Mouse (Mus musculus) MEL (cell line): Measurements from ENCODE around the gene Slc7a5. TPM values are rescaled to one million over a fixed set of nuclear protein-coding genes. Genes with fewer than 3 reads are reported as not detected.

Experiments used
- DNase-seq: peaks from one replicate; pipeline ENCODE4 v3.0.0; 2011; ENCODE audit warnings: low read depth, low spot score
- H3K27ac ChIP-seq: 2 replicates; pipeline ENCODE4 v1.5.1; 2012; ENCODE audit warnings: low read depth, mild to moderate bottlenecking, control low read depth, low read length, moderate library complexity; ENCODE audit not compliant: control insufficient read depth
- H3K27me3 ChIP-seq, 2 experiments: fragments of 150-350 bp in 1 of 2; sonication (generic) in 1 of 2; 2 replicates each; pipeline ENCODE4 v1.6.1; 2012; ENCODE audit warnings: low read length in 2 of 2, mild to moderate bottlenecking in 2 of 2, improper control_type of control experiment in 1 of 2, moderate library complexity in 1 of 2; ENCODE audit not compliant: insufficient read depth in 2 of 2, control insufficient read depth in 1 of 2
- H3K36me3 ChIP-seq, 2 experiments: 2 replicates each; pipeline ENCODE4 v1.6.1; 2012 to 2014; ENCODE audit warnings: low read length in 2 of 2, improper control_type of control experiment in 1 of 2, inconsistent platforms in 1 of 2, mild to moderate bottlenecking in 1 of 2; ENCODE audit not compliant: insufficient read depth in 2 of 2, control insufficient read depth in 1 of 2
- H3K4me1 ChIP-seq, 2 experiments: fragments of 150-350 bp in 1 of 2; sonication (generic) in 1 of 2; 2 replicates each; pipeline ENCODE4 v1.6.1; 2012; ENCODE audit warnings: low read length in 2 of 2, improper control_type of control experiment in 1 of 2, mild to moderate bottlenecking in 1 of 2; ENCODE audit not compliant: insufficient read depth in 2 of 2, control insufficient read depth in 1 of 2
- H3K4me3 ChIP-seq, 2 experiments: fragments of 150-350 bp in 1 of 2; sonication (generic) in 1 of 2; 2 replicates each; pipeline ENCODE4 v1.5.1; 2012; ENCODE audit warnings: low read depth in 2 of 2, low read length in 2 of 2, mild to moderate bottlenecking in 2 of 2, moderate library complexity in 2 of 2, control low read depth in 1 of 2, improper control_type of control experiment in 1 of 2; ENCODE audit not compliant: control insufficient read depth in 1 of 2, insufficient read depth in 1 of 2
- H3K79me2 ChIP-seq: 2 replicates; pipeline ENCODE4 v1.6.1; 2012; ENCODE audit warnings: mild to moderate bottlenecking, low read length, moderate library complexity; ENCODE audit not compliant: control insufficient read depth, poor library complexity, insufficient read depth
- H3K9ac ChIP-seq: 2 replicates; pipeline ENCODE4 v1.6.1; 2012; ENCODE audit warnings: low read depth, mild to moderate bottlenecking, control low read depth, low read length, moderate library complexity; ENCODE audit not compliant: control insufficient read depth, poor library complexity, severe bottlenecking
- H3K9me3 ChIP-seq: fragments of 150-350 bp; sonication (generic); replicated peaks from 2 replicates; pipeline ENCODE4 v1.6.1; 2012; ENCODE audit warnings: mild to moderate bottlenecking, low read length, improper control_type of control experiment, moderate library complexity; ENCODE audit not compliant: insufficient read depth
- BHLHE40 ChIP-seq: IDR thresholded peaks from 2 replicates; pipeline ENCODE4 v1.6.1; 2012; ENCODE audit warnings: low read depth, mild to moderate bottlenecking, inconsistent platforms, low read length, improper control_type of control experiment, borderline replicate concordance
- CHD1 ChIP-seq: IDR thresholded peaks from 2 replicates; pipeline ENCODE4 v1.6.1; 2012; ENCODE audit warnings: low read depth, mild to moderate bottlenecking, inconsistent platforms, low read length, improper control_type of control experiment
- E2F4 ChIP-seq: IDR thresholded peaks from 2 replicates; pipeline ENCODE4 v1.6.1; 2011; ENCODE audit warnings: low read depth, low read length, improper control_type of control experiment, borderline replicate concordance
- ETS1 ChIP-seq: IDR thresholded peaks from 2 replicates; pipeline ENCODE4 v1.6.1; 2012; ENCODE audit warnings: low read depth, mild to moderate bottlenecking, inconsistent platforms, low read length, improper control_type of control experiment, moderate library complexity
- GABPA ChIP-seq: IDR thresholded peaks from 2 replicates; pipeline ENCODE4 v1.6.1; 2012; ENCODE audit warnings: low read depth, mild to moderate bottlenecking, inconsistent platforms, low read length, improper control_type of control experiment, moderate library complexity
- HCFC1 ChIP-seq: IDR thresholded peaks from 2 replicates; pipeline ENCODE4 v1.6.1; 2012; ENCODE audit warnings: low read depth, mild to moderate bottlenecking, inconsistent platforms, low read length, improper control_type of control experiment, moderate library complexity
- KAT2A ChIP-seq: conservative IDR thresholded peaks from 2 replicates; pipeline ENCODE4 v1.6.1; 2012; ENCODE audit warnings: low read depth, low read length, improper control_type of control experiment, inconsistent platforms
- MAFK ChIP-seq: IDR thresholded peaks from 2 replicates; pipeline ENCODE4 v1.6.1; 2011; ENCODE audit warnings: low read depth, mild to moderate bottlenecking, low read length, improper control_type of control experiment, borderline replicate concordance
- MAX ChIP-seq: IDR thresholded peaks from 2 replicates; pipeline ENCODE4 v1.6.1; 2011; ENCODE audit warnings: low read length, improper control_type of control experiment
- MAZ ChIP-seq: IDR thresholded peaks from 2 replicates; pipeline ENCODE4 v1.6.1; 2012; ENCODE audit warnings: low read depth, mild to moderate bottlenecking, inconsistent platforms, low read length, improper control_type of control experiment
- MEF2A ChIP-seq: IDR thresholded peaks from 2 replicates; pipeline ENCODE4 v1.6.1; 2014; ENCODE audit warnings: low read depth, mild to moderate bottlenecking, inconsistent platforms, low read length, improper control_type of control experiment; ENCODE audit not compliant: poor library complexity, insufficient replicate concordance, severe bottlenecking; ENCODE audit errors: extremely low read depth
- MXI1 ChIP-seq: IDR thresholded peaks from 2 replicates; pipeline ENCODE4 v1.6.1; 2011; ENCODE audit warnings: mild to moderate bottlenecking, low read depth, low read length, improper control_type of control experiment
- MYC ChIP-seq: IDR thresholded peaks from 2 replicates; pipeline ENCODE4 v1.6.1; 2011; ENCODE audit warnings: low read depth, mild to moderate bottlenecking, low read length, improper control_type of control experiment, moderate library complexity
- NRF1 ChIP-seq: IDR thresholded peaks from 2 replicates; pipeline ENCODE4 v1.6.1; 2014; ENCODE audit warnings: low read depth, mild to moderate bottlenecking, inconsistent platforms, low read length, improper control_type of control experiment, moderate library complexity; ENCODE audit not compliant: poor library complexity, insufficient read depth, severe bottlenecking
- POLR2AphosphoS2 ChIP-seq: IDR thresholded peaks from 2 replicates; pipeline ENCODE4 v1.6.1; 2011; ENCODE audit warnings: low read length, improper control_type of control experiment
- RCOR1 ChIP-seq: IDR thresholded peaks from 2 replicates; pipeline ENCODE4 v1.6.1; 2012; ENCODE audit warnings: low read depth, mild to moderate bottlenecking, inconsistent platforms, low read length, improper control_type of control experiment
- SIN3A ChIP-seq: IDR thresholded peaks from 2 replicates; pipeline ENCODE4 v1.6.1; 2012; ENCODE audit warnings: low read length, improper control_type of control experiment, inconsistent platforms
- TAL1 ChIP-seq: IDR thresholded peaks from 2 replicates; pipeline ENCODE4 v1.6.1; 2012; ENCODE audit warnings: mild to moderate bottlenecking, inconsistent platforms, low read length, moderate library complexity, mixed read lengths
- TCF12 ChIP-seq: IDR thresholded peaks from 2 replicates; pipeline ENCODE4 v1.6.1; 2014; ENCODE audit warnings: low read depth, mild to moderate bottlenecking, inconsistent platforms, low read length, improper control_type of control experiment, moderate library complexity
- USF1 ChIP-seq: IDR thresholded peaks from 2 replicates; pipeline ENCODE4 v1.6.1; 2014; ENCODE audit warnings: low read depth, mild to moderate bottlenecking, inconsistent platforms, low read length, improper control_type of control experiment, moderate library complexity
- USF2 ChIP-seq, 2 experiments: IDR thresholded peaks; 2 replicates each; pipeline ENCODE4 v1.6.1; 2011 to 2012; ENCODE audit warnings: improper control_type of control experiment in 2 of 2, low read length in 2 of 2, borderline replicate concordance in 1 of 2, inconsistent platforms in 1 of 2, low read depth in 1 of 2, mild to moderate bottlenecking in 1 of 2; ENCODE audit not compliant: insufficient read depth in 1 of 2
- ZKSCAN1 ChIP-seq: IDR thresholded peaks from 2 replicates; pipeline ENCODE4 v1.6.1; 2012; ENCODE audit warnings: low read depth, mild to moderate bottlenecking, inconsistent platforms, low read length, improper control_type of control experiment, moderate library complexity
- ZMIZ1 ChIP-seq: IDR thresholded peaks from 2 replicates; pipeline ENCODE4 v1.6.1; 2012; ENCODE audit warnings: low read depth, mild to moderate bottlenecking, inconsistent platforms, low read length, improper control_type of control experiment, moderate library complexity
- polyA plus RNA-seq, 2 experiments: library from polyadenylated mRNA; stranded (reverse) in 1 of 2; unstranded in 1 of 2; fragments of >175 nt in 1 of 2; fragments of >200 nt in 1 of 2; gene quantifications; 2 replicates each; pipeline versions ENCODE4 v1.2.1 to v1.2.4; 2012; ENCODE audit warnings: low replicate concordance in 2 of 2, low read depth in 1 of 2; ENCODE audit not compliant: insufficient read length in 2 of 2, insufficient read depth in 1 of 2, missing spikeins in 1 of 2
- total RNA-seq: library from RNA; depleted of rRNA; stranded (reverse); fragments of 300-350 nt; gene quantifications from 2 replicates; pipeline ENCODE4 v1.2.3, GENCODE M21; 2012

Slc7a5 gene
- total and polyA plus RNA-seq, 3 experiments = 55.0 to 263 (median 108) TPM

- no peak for TF ChIP-seq E2F4
- peak; percentile 85 for TF ChIP-seq ETS1
- peak; percentile 82 for TF ChIP-seq SIN3A
- no peak for TF ChIP-seq MXI1
- TF ChIP-seq GABPA = no peak
- no peak for TF ChIP-seq MAFK
- TF ChIP-seq ZKSCAN1 = no peak
- peak; percentile 91 for TF ChIP-seq BHLHE40
- TF ChIP-seq USF2 (IDR thresholded peaks at IDR 0.05; ENCODE audit: borderline replicate concordance in 1 of 2, insufficient read depth in 1 of 2, low read depth in 1 of 2, low read length in 2 of 2) = no peak
- peak; percentile 88 for TF ChIP-seq TCF12
- no peak for TF ChIP-seq ZMIZ1
- TF ChIP-seq HCFC1 = 0 out of 2 replicates have a peak, but pooled peaks have one; percentile 40
- TF ChIP-seq MEF2A = peak; percentile 50; the same call in 1 of the 2 replicates
- peak; percentile 80 for TF ChIP-seq RCOR1
- TF ChIP-seq CHD1 = no peak
- TF ChIP-seq TAL1 = no peak
- TF ChIP-seq KAT2A = no peak
- TF ChIP-seq MAZ = peak; percentile 90
- TF ChIP-seq, all 39 proteins: peak for 19
Observed at GRCm38 (mm10) chr8:121909663-121910062, 2.2 kb upstream of the Slc7a5 start (continued).

GRCm38 (mm10) chr8:121909148-121909541 is 1.7 kb upstream of the Slc7a5 start:
- H3K9me3 ChIP-seq = no peaks in the 10 kb centered on the region
- H3K9ac ChIP-seq = peak overlapping the region; percentile 69
- H3K27ac ChIP-seq = peak overlapping the region; percentile 95
- H3K79me2 ChIP-seq = peaks cover 33% of the 10 kb centered on the region
- peak overlapping the region; percentile 60 to 62 for H3K4me3 ChIP-seq
- no peak for TF ChIP-seq TAL1
- no peak for TF ChIP-seq POLR2AphosphoS2
- peak; percentile 87; the same call in 1 of the 2 replicates for TF ChIP-seq MAX
- TF ChIP-seq USF1 = peak; percentile 63
- peak; percentile 80 for TF ChIP-seq MYC
- peak; percentile 86 for TF ChIP-seq MXI1
- no peak for TF ChIP-seq CHD1
- peak; percentile 38; the same call in 1 of the 2 replicates for TF ChIP-seq NRF1
- peaks cover 2 to 11% of the 10 kb centered on the region in 2 experiments for H3K36me3 ChIP-seq
- peak; percentile 71 for DNase-seq
- no peaks in the 10 kb centered on the region for H3K27me3 ChIP-seq
- peaks cover 8 to 17% of the 10 kb centered on the region in 2 experiments for H3K4me1 ChIP-seq
